Mouse (Mus musculus) E14TG2a.4 (cell line): ENCODE measurements around the gene Usp13.
A peak's percentile ranks its signal among the peaks of the same experiment; 100 is the strongest.

Source experiments
- H3K27me3 ChIP-seq: 2 replicates; pipeline ENCODE4 v1.6.1; 2014; ENCODE audit warnings: low read length, control low read depth; ENCODE audit not compliant: insufficient read depth
- H3K36me3 ChIP-seq: 2 replicates; pipeline ENCODE4 v1.6.1; 2014; ENCODE audit warnings: low read length, control low read depth; ENCODE audit not compliant: insufficient read depth
- H3K4me1 ChIP-seq: replicated peaks from 2 replicates; pipeline ENCODE4 v1.6.1; 2014; ENCODE audit warnings: low read depth, low read length, control low read depth
- H3K4me3 ChIP-seq: replicated peaks from 2 replicates; pipeline ENCODE4 v1.5.1; 2014; ENCODE audit warnings: mild to moderate bottlenecking, low read length
- H3K9me3 ChIP-seq: 2 replicates; pipeline ENCODE4 v1.6.1; 2014; ENCODE audit warnings: low read length, control low read depth
- CTCF ChIP-seq: conservative IDR thresholded peaks from 2 replicates; pipeline ENCODE4 v1.5.1; 2014; ENCODE audit warnings: low read length
- NANOG ChIP-seq: IDR thresholded peaks from 2 replicates; pipeline ENCODE4 v1.6.1; 2014; ENCODE audit warnings: borderline replicate concordance, low read length, mixed read lengths
- POU5F1 ChIP-seq: IDR thresholded peaks from 2 replicates; pipeline ENCODE4 v1.6.1; 2014; ENCODE audit warnings: low read length, borderline replicate concordance

The Usp13 gene

GRCm38 (mm10) chr3:32817357-32818326 lies at the start of gene Usp13:
Gene Usp13, plus strand, starts transcription at chr3:32817546.
- TF ChIP-seq CTCF (no peak), NANOG (no peak), POU5F1 (no peak)
- no peaks in the 10 kb centered on the region for H3K36me3 ChIP-seq

GRCm38 (mm10) chr3:32770781-32771180 lies 46.6 kb upstream of the Usp13 start:
- Histone ChIP-seq H3K4me3 (no peak overlapping the region), H3K9me3 (peaks cover 46% of the 10 kb centered on the region), H3K4me1 (no peaks in the 10 kb centered on the region), H3K27me3 (no peaks in the 10 kb centered on the region), H3K36me3 (no peaks in the 10 kb centered on the region)
- TF ChIP-seq NANOG (no peak), CTCF (no peak), POU5F1 (no peak)

More at GRCm38 (mm10) chr3:32817357-32818326, at the start of gene Usp13:
- no peaks in the 10 kb centered on the region for H3K9me3 ChIP-seq
- peaks cover 27% of the 10 kb centered on the region for H3K4me1 ChIP-seq
- H3K27me3 ChIP-seq, result peaks cover 11% of the 10 kb centered on the region
- peak within 1 kb of the TSS; percentile 93 for H3K4me3 ChIP-seq

GRCm38 (mm10) chr3:32817001-32817356 lies 367 bp upstream of the Usp13 start:
- no peak for TF ChIP-seq NANOG
- TF ChIP-seq CTCF, result no peak
- no peak for TF ChIP-seq POU5F1
- H3K4me3 ChIP-seq, result peak overlapping the region; percentile 93
- no peaks in the 10 kb centered on the region for H3K36me3 ChIP-seq
- peaks cover 21% of the 10 kb centered on the region for H3K4me1 ChIP-seq
- H3K27me3 ChIP-seq, result peaks cover 11% of the 10 kb centered on the region
- H3K9me3 ChIP-seq, result no peaks in the 10 kb centered on the region

- TF ChIP-seq CTCF (no peak), NANOG (no peak), POU5F1 (no peak)
- H3K4me1 ChIP-seq, result peaks cover 35% of the 10 kb centered on the region
- peak overlapping the region; percentile 93 for H3K4me3 ChIP-seq
- H3K27me3 ChIP-seq, result peaks cover 11% of the 10 kb centered on the region
- H3K9me3 ChIP-seq, result no peaks in the 10 kb centered on the region
- no peaks in the 10 kb centered on the region for H3K36me3 ChIP-seq
These were observed 1.1 kb downstream of the Usp13 start for GRCm38 (mm10) chr3:32818327-32818900.

GRCm38 (mm10) chr3:32822620-32823019 lies 5.3 kb downstream of the Usp13 start:
- peaks cover 11% of the 10 kb centered on the region for H3K27me3 ChIP-seq
- peak overlapping the region; percentile 11 for H3K4me3 ChIP-seq
- no peaks in the 10 kb centered on the region for H3K36me3 ChIP-seq
- TF ChIP-seq NANOG (no peak), POU5F1 (no peak), CTCF (no peak)
- no peaks in the 10 kb centered on the region for H3K9me3 ChIP-seq
- H3K4me1 ChIP-seq, result peaks cover 44% of the 10 kb centered on the region

- no peak overlapping the region for H3K4me3 ChIP-seq
- H3K4me1 ChIP-seq, result peaks cover 34% of the 10 kb centered on the region
- TF ChIP-seq NANOG, result no peak
- H3K27me3 ChIP-seq, result no peaks in the 10 kb centered on the region
- no peaks in the 10 kb centered on the region for H3K9me3 ChIP-seq
- no peaks in the 10 kb centered on the region for H3K36me3 ChIP-seq
These were observed 7.6 kb downstream of the Usp13 start for GRCm38 (mm10) chr3:32824923-32825322.

GRCm38 (mm10) chr3:32825964-32826479 lies 8.7 kb downstream of the Usp13 start:
- Histone ChIP-seq H3K4me3 (no peak overlapping the region), H3K4me1 (peaks cover 34% of the 10 kb centered on the region), H3K9me3 (no peaks in the 10 kb centered on the region), H3K27me3 (no peaks in the 10 kb centered on the region), H3K36me3 (no peaks in the 10 kb centered on the region)
- TF ChIP-seq CTCF (no peak), POU5F1 (no peak), NANOG (no peak)

GRCm38 (mm10) chr3:32826701-32827100 lies 9.4 kb downstream of the Usp13 start:
- Histone ChIP-seq H3K9me3 (no peaks in the 10 kb centered on the region), H3K4me3 (no peak overlapping the region), H3K27me3 (no peaks in the 10 kb centered on the region), H3K36me3 (no peaks in the 10 kb centered on the region), H3K4me1 (peaks cover 30% of the 10 kb centered on the region)
- TF ChIP-seq POU5F1 (no peak), NANOG (no peak), CTCF (no peak)
